Mouse (Mus musculus): ENCODE data around the gene Parvg.
A peak's percentile ranks its signal among the peaks of the same experiment; 100 is the strongest.

Parvg gene

DNA sequence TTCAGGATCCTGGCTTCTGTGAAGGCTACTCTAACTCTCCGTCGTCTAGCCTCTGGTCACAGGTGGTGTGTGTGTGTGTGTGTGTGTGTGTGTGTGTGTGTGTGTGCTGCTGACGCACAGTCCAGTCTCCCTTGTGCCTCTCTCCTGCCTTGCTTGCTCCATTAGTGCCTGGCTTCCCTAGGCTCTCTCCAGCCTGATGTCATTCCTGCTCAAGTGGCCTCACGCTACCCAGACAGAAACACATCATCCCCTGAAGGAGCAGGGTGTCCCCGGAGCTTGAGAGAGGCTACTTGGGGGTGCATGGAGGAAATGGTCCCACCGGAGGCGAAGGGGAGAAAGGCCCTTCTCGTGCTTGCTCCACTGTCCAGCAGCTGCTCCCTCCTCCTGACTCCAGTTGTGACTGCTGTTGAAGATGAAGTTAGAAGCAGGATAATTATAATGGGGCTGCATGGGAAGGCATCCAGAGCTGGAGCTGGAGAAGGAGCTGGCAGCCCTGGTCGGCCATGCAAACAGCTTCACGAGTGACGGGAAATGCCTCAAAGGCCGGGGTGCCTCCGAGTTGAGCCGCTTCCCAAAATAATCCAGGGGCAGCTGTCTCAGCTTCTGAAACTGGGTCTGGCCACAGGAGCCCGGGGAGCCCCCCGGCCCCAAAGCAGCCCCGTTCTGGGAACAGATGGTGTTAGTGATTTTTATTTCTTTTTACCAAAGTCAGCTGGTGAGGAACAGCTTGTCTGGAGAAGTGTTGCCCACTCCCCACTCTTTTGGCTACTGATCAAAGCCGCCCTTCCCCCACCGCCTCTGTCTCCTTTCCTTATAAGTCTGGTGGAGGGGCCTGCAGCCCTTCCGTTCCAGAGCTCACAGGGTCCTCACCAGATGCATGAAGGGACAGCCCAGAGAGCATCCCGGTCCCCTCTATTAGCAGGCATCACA lies 28.4 kb downstream of the Parvg start:
- DNase-seq, result no peak

DNA sequence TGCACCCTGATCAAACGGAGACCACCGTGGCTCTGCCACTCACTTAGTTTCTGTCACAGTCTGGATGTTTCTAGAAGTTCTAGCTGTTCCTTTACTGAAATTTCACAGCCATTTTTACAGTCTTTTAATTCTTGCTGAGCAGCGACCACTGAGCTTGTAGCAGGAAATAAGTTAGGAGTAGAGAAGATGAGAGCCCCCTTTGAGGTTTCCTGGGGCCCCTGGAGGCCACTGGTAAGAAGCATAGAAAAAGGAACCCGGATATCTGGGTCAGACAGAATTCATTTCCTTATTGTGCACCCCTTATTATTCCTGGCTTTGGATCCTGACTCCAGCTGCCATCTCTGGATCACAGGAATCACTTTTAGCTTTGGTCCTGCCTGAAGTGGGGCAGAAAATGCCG lies 31.3 kb downstream of the Parvg start:
- DNase-seq, result no peak

DNA sequence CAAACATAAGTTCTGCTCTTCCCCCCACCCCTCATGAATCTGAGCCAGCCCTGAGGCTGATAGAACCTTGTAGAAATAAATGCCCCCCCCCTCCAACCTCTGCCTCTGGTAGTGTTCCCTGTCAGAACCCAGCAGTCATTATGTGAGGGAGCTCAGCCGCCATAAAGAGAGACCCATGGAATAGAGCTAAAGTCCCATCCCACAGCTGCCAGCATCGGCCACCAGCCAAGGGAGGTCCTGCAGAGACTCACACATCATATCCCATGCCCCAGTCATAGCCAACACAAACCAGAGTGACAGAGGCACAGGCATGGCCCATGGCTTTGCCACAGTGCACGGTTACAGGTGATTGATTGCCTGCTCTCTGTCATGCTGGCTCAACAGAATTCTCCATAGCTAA lies 40.9 kb downstream of the Parvg start:
- DNase-seq, result no peak

DNA sequence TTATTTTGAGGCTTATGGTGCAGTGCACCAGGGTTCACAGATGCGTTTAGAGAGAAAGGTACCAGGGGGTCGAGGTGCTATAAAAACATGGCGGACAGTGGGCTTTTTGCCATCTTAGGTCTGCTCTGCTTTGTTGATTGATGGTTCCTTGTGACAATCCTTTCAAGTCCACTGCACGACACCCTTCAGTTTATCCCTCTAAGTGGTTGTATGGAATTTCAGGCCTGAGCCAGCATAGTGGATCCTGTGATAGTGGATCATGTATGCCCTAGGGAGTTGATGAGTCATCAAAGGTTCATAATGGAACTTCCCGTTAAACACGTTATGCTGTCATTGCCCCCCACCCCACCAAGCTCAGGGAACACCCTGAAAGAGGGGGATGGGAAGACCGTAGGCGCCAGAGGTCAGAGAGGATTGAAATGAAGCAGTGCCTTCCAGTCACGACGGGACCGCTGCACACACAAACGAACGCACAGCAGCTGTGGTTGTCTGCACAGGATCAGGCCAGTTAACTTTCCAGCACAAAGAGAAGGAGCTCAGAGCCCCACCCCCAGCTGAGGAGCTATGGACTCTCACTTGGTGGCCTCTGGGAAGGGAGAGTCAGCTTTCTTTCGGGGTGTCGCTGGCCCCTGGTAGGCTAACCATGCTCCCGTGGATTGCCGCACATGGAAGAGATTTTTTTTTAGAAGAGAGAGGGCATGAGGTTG lies 42.0 kb downstream of the Parvg start:
- DNase-seq, result no peak

DNA sequence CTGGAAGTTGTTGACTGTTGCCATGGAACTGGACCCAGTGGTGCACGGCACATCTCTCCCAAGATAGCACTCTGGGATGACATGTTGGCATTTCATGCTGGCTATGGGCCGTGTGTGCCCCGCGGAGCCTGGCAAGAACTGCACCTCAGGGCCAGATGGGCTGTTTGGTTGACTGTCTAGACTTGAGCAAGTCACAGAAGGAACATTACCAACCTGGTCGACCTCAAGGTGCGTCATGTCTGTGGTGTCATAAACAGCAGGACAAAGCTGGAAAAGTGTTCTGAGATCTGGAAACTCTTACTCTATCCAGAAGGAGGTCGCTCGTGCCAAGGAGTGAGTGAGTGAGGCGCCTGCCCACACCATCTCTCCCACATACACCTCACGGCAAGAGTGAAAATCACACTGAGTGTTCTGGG lies 42.8 kb downstream of the Parvg start:
- no peak for DNase-seq

DNA sequence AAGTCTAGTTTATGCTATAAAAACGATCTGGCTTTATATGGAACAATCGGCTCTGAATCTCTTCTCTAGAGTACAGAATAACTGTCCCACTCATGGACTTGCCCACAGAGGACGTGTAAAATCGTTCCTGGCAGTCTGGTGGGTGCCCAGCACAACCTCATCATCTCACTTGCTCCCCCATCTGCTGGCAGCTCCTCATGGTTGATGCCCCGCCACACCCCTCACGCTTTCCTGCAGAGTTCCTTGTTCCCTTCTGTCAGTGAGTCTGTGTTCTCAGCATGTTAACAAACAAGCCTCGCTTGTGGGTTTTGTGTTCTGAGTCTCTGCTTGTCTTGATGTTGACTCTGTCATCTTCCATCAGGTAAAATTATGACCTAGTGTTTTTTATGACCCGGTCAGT lies 43.6 kb downstream of the Parvg start:
- no peak for DNase-seq

DNA sequence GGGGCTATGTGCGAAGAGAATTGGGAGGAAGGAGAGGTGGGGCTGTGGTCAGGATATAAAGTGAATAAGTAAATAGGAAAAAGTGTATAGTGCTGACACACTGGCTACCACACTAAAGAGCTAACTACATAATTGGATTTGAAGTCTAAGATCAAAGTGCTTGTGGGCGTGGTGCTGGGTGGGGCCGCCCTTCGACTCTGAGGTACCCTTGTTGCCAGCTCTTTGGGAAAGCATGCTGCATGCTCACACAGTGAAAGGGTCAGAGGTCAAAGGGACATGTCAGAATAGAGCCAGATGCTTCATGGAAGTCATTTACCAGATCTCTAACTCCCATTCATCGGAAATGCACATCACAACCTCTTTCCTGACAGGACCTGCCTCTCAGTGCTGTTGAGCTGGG lies 49.0 kb downstream of the Parvg start:
- no peak for DNase-seq

DNA sequence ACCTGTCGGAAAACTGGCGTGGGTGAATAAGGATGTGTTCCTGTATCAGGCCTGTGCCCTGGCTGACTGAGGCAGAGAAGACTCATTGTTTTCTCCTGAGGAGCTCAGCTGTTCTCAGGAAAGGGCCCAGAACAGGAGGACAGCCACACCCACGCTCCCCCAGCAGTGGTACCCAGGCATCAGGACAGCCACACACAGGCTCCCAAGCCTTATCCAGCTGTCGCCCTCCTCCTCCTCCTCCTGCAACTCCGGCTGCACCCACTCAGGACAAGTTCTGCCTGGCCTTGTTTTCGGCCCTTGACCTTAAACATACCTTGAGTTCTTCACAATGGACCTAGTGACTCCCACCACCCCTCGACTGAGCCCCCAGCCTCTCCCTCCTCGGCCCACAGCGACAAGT lies 54.9 kb downstream of the Parvg start:
- DNase-seq, result no peak

DNA sequence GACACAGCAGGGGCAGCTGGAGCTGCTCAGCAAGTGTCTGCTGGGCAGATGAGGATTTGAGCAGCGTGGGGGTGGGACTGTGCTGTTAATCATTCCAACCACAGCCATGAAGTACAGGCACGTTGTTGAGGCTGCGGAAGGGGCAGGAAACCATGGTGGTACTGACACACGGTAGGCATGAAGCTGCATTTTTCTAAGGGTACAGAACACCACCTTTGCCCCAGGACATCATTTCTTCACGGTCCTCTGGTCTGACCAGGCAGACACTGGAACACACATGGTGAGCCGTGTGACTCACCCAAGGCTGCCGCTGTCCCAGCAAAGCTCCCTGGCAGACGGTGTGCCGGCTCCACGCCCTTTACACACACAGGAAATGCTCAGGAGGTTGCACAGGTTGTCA lies 56.4 kb downstream of the Parvg start:
- peak; percentile 69 for DNase-seq

DNA sequence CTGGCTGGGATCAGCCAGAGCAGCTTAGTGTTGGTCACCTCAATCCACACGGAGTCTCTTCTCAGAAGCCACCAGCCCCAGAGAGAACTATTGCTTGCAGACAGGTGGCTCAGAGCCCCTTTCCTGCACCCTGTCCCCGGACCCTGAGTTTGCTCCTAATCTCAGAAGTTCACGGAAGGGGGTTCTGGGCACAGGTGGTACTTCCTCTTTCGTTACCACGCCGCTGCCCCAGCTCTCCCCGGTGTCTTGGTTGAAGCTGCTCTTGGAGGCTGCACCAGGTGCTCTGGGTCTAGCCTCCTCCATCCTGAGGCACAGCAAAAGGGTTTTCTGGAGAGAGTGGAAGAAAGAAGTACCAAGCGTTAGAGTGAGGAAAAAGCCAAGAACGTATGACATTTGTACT lies 60.2 kb downstream of the Parvg start:
- no peak for DNase-seq

DNA sequence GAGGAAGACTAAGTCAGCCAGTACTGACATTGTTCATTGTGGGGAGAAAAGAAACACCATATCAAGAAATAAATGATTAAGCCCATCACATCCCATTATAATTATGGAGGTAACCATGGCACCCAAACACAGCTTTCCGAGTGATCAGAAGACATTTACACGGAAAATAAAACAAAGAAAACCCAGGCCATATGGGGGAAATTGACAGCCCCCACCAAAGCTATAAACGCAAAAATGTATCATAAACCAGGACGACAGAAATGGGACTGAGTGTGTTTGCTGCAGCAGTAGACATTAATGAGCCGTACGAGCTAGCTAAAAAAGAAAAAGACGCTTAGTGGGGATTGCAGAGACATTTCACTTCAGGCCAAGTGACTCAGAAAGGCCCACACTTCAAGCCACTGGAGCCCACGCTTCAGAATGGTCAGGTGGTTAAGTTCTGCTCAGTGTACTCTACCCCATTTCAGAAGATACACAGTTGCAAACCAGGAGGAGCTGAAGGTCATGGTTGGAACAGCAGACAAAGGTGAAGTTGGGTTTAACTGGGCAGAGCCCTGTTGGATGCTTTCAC lies 62.3 kb downstream of the Parvg start:
- DNase-seq, result no peak

DNA sequence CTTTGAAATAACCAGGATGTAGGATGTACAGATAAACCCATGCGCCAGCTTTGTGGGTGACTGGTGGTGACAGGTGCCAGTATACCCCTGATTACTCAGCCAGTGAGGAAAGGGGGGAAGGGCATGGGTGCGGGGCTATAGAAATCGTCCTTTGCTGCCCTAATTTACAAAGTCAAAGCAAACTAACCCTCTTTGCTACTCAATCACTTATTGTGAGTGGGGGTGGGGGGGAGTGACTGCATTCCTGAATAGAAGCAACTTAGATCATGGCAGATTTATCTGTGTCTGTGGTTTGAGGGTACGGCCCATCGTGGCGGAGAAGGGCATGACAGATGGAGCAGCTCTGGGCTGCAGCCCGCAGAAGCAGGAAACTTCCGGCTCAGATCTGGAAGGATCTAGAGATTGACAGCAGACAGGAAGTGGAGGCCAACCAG lies 64.9 kb downstream of the Parvg start:
- DNase-seq, result no peak

DNA sequence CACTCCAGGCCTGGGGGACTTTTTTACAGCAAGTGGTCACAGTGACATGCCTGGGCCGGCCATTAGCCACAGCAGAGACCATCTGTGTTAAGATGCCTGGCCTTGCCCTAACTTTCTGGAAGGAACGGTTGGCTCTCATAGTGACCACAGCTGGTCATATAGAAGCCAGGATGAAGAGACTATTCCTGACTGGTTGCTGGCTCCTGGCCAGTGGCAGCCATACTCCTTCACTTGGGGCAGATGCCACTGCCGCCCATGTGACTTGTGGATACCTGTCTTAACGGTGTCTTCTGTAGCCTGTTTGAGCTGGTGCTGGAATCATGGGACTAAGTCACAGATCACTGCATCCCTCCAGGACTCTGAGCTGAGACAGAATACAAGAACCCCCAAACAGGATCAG lies 68.3 kb downstream of the Parvg start:
- no peak for DNase-seq

Measured in kidney, adult 11 months (tissue).